Mouse (Mus musculus) megakaryocyte, embryonic 14.5 days (primary cell): ENCODE measurements around the gene Luzp1.

Source experiments
- FLI1 ChIP-seq: IDR thresholded peaks from 2 replicates; pipeline ENCODE4 v1.6.1; 2012; ENCODE audit warnings: low read length, inconsistent platforms, mixed read lengths
- GATA1 ChIP-seq: IDR thresholded peaks from 3 replicates; pipeline ENCODE4 v1.6.1; 2012; ENCODE audit warnings: mixed read lengths, low read length, inconsistent platforms, borderline replicate concordance

DNA sequence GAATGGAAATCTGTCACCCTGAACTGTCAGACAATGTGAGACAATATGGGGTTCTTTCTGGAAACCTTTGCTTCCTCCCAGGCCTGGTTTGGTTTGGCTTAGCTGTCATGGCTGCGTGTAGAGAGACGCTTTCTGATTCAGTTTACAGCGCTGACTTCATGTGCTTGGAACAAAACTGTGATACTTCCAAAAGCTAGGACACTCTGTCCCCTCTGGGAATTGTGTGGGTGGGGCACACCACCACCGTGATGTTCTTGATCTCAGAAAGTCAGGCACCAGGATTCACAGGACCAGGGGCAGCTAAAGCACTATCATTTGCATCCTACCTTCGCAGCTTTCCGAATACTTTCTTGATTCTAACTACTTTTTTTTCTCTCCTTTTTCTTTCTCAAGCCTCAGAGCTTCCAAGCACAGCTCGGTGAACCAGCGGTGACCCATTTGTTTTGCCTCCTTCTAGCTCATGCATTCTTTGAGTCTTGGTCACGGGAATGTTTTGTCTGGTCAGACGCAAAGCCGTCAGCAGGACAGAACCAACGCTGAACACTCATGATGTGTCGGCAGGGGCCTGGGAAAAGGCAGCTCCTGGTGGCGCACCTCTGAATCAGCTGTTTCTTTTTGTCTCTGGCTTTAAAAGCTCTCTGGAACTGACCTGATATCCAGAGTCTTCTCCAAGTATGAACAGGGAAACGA is 28.1 kb upstream of the Luzp1 start:
- TF ChIP-seq GATA1 (no peak), FLI1 (no peak)
